ENCODE assay signal across 10 mouse cellular contexts in the genomic region with DNA sequence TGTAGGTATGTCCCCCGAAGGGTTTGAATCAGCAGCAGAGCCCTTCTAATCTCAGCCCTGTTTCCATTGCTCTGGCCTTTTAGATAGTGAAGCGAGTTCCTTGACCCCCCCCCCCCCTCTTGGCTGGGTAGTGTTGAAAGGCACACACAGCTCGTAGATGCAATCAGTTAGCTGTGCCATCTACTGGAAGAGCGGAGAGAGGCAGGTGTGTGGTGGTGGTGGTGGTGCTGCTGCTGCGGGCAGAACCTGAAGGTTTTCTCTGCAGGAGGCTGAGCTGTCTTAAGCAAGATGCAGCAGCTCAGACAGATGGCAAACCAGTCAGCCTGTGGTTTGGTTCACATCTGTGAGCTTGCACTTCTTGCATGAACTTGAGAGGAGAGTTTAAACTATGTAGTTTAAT. TPM values are rescaled to one million over a fixed set of nuclear protein-coding genes. Genes with fewer than 3 reads are reported as not detected.
DNase-seq lines count a peak whose midpoint lies in the region; ATAC-seq lines count a peak whose summit lies in the region.
"Had no signal": no experiment of that assay in that cellular context is flagged by ENCODE, and none has a peak within 500 bp of the region (broad histone marks: within the 10 kb centered on the region; RNA-seq: fewer than 3 reads in every experiment).

No protein-coding gene starts in this region.

- no peaks in the 10 kb centered on the region for H3K9me3 ChIP-seq in hindbrain, embryonic 16.5 days (ENCODE audit: control insufficient read depth, low read length)
- no peaks in the 10 kb centered on the region for H3K9me3 ChIP-seq in hindbrain, embryonic 12.5 days (replicated peaks)
- H3K9me3 ChIP-seq in megakaryocyte, embryonic 14.5 days = no peaks in the 10 kb centered on the region
- H3K9me3 ChIP-seq in limb, embryonic 10.5 days (replicated peaks) = no peaks in the 10 kb centered on the region
- H3K9me3 ChIP-seq: embryonic facial prominence, embryonic 15.5 days had no signal

- H3K4me1 ChIP-seq in hindbrain, embryonic 16.5 days (ENCODE audit: control insufficient read depth, insufficient read depth, low read depth, low read length) = peaks cover 11% of the 10 kb centered on the region
- peaks cover 8% of the 10 kb centered on the region for H3K4me1 ChIP-seq in hindbrain, embryonic 12.5 days
- peaks cover 36% of the 10 kb centered on the region for H3K4me1 ChIP-seq in megakaryocyte, embryonic 14.5 days
- H3K4me1 ChIP-seq in limb, embryonic 10.5 days = no peaks in the 10 kb centered on the region
- H3K4me1 ChIP-seq: embryonic facial prominence, embryonic 15.5 days had no signal

- H3K27ac ChIP-seq in hindbrain, embryonic 16.5 days (ENCODE audit: low read depth, low read length) = no peak overlapping the region
- no peak overlapping the region for H3K27ac ChIP-seq in hindbrain, embryonic 12.5 days
- no peak overlapping the region for H3K27ac ChIP-seq in limb, embryonic 10.5 days
- H3K27ac ChIP-seq: embryonic facial prominence, embryonic 15.5 days had no signal

- DNase-seq in right cerebral cortex, postnatal 14 days = peak; percentile 25
- DNase-seq in right cerebral cortex, postnatal 4 days = no peak
- no peak for DNase-seq in urinary bladder, adult 2 months (ENCODE audit: low spot score)
- no peak for DNase-seq in limb, embryonic 10.5 days (ENCODE audit: low spot score)
- no peak for DNase-seq in cerebellum, adult 9-10 months
- DNase-seq: kidney, adult 11 months had no signal

- WGBS in hindbrain, embryonic 16.5 days = 34% methylated on average over 5 of the region's 5 CpGs
- WGBS in hindbrain, embryonic 12.5 days = 41% methylated on average over 5 of the region's 5 CpGs
- 44% methylated on average over 5 of the region's 5 CpGs for WGBS in limb, embryonic 10.5 days

- H3K36me3 ChIP-seq in hindbrain, embryonic 16.5 days (ENCODE audit: control insufficient read depth, insufficient read depth, low read length) = no peaks in the 10 kb centered on the region
- no peaks in the 10 kb centered on the region for H3K36me3 ChIP-seq in hindbrain, embryonic 12.5 days
- H3K36me3 ChIP-seq in megakaryocyte, embryonic 14.5 days (replicated peaks; ENCODE audit: low read length) = no peaks in the 10 kb centered on the region
- H3K36me3 ChIP-seq in limb, embryonic 10.5 days = no peaks in the 10 kb centered on the region
- H3K36me3 ChIP-seq: embryonic facial prominence, embryonic 15.5 days had no signal

- no peak overlapping the region for H3K4me3 ChIP-seq in hindbrain, embryonic 16.5 days (ENCODE audit: low read length)
- no peak overlapping the region for H3K4me3 ChIP-seq in hindbrain, embryonic 12.5 days
- H3K4me3 ChIP-seq in megakaryocyte, embryonic 14.5 days (replicated peaks) = peak overlapping the region; percentile 38
- no peak overlapping the region for H3K4me3 ChIP-seq in limb, embryonic 10.5 days
- H3K4me3 ChIP-seq: embryonic facial prominence, embryonic 15.5 days had no signal

- H3K27me3 ChIP-seq in hindbrain, embryonic 16.5 days (replicated peaks; ENCODE audit: control insufficient read depth, insufficient read depth, low read length) = no peaks in the 10 kb centered on the region
- no peaks in the 10 kb centered on the region for H3K27me3 ChIP-seq in hindbrain, embryonic 12.5 days
- peaks cover 84% of the 10 kb centered on the region for H3K27me3 ChIP-seq in megakaryocyte, embryonic 14.5 days (replicated peaks)
- H3K27me3 ChIP-seq in limb, embryonic 10.5 days (ENCODE audit: low read depth, poor library complexity, severe bottlenecking) = no peaks in the 10 kb centered on the region
- H3K27me3 ChIP-seq: embryonic facial prominence, embryonic 15.5 days had no signal

- H3K4me2 ChIP-seq in hindbrain, embryonic 16.5 days (ENCODE audit: low read length) = no peak overlapping the region
- no peak overlapping the region for H3K4me2 ChIP-seq in hindbrain, embryonic 12.5 days (replicated peaks)
- H3K4me2 ChIP-seq: embryonic facial prominence, embryonic 15.5 days had no signal

- H3K9ac ChIP-seq in hindbrain, embryonic 16.5 days (ENCODE audit: low read depth, low read length) = no peak overlapping the region
- H3K9ac ChIP-seq in hindbrain, embryonic 12.5 days = no peak overlapping the region
- H3K9ac ChIP-seq: embryonic facial prominence, embryonic 15.5 days had no signal

- peak; percentile 46; the same call in 1 of the 2 replicates for ATAC-seq in hindbrain, embryonic 16.5 days
- no peak for ATAC-seq in hindbrain, embryonic 12.5 days (ENCODE audit: low FRiP score)

RNA-seq across cellular contexts. Expression of a gene that starts 13.9 kb away (rescaled TPM):
- not detected in 2 replicates for polyA plus RNA-seq in hindbrain, embryonic 16.5 days (2015; fragmentation: Nextera tagmentation; extraction: Ambion mirVana)
- not detected in 2 replicates for polyA plus RNA-seq in hindbrain, embryonic 12.5 days (2016; fragmentation: Nextera tagmentation; extraction: Ambion mirVana)
- not detected in 2 replicates for polyA plus RNA-seq in megakaryocyte, embryonic 14.5 days (2012; ENCODE audit: insufficient read depth, low replicate concordance)
- polyA plus RNA-seq in urinary bladder, adult 2 months (2012; rRNA removed) = 0.12 TPM in 2 replicates
- polyA plus RNA-seq in limb, embryonic 10.5 days (2016; fragmentation: Nextera tagmentation; extraction: Ambion mirVana) = not detected in 2 replicates
- polyA plus RNA-seq: embryonic facial prominence, embryonic 15.5 days had no signal

RNA-seq across cellular contexts. Expression of a gene that starts 35.2 kb away (rescaled TPM):
- not detected in 2 replicates for polyA plus RNA-seq in hindbrain, embryonic 16.5 days (2015; fragmentation: Nextera tagmentation; extraction: Ambion mirVana)
- polyA plus RNA-seq in hindbrain, embryonic 12.5 days (2016; fragmentation: Nextera tagmentation; extraction: Ambion mirVana) = not detected in 2 replicates
- polyA plus RNA-seq in megakaryocyte, embryonic 14.5 days (2012; ENCODE audit: insufficient read depth, low replicate concordance) = not detected in 2 replicates
- 2.7 and 2.9 TPM in 2 replicates for polyA plus RNA-seq in urinary bladder, adult 2 months (2012; rRNA removed)
- not detected in 2 replicates for polyA plus RNA-seq in limb, embryonic 10.5 days (2016; fragmentation: Nextera tagmentation; extraction: Ambion mirVana)
- polyA plus RNA-seq: embryonic facial prominence, embryonic 15.5 days had no signal
